Mouse (Mus musculus): ENCODE measurements around the gene Mup18. TPM values are rescaled to one million over a fixed set of nuclear protein-coding genes. Genes with fewer than 3 reads are reported as not detected.
"Not testable (repeated sequence)": the region's sequence is repeated elsewhere in the genome, so short reads cannot be mapped to it uniquely, and the experiment has no call there.

Mup18 gene
- polyA plus RNA-seq (2016; fragmentation: Nextera tagmentation; extraction: Ambion mirVana) = not detected in 2 replicates

- WGBS = 83% methylated on average over 2 of the region's 2 CpGs
- H3K4me1 ChIP-seq (replicated peaks); H3K36me3 ChIP-seq; H3K27me3 ChIP-seq (ENCODE audit: insufficient read depth, poor library complexity, severe bottlenecking); H3K9me3 ChIP-seq; H3K4me3 ChIP-seq; DNase-seq (ENCODE audit: low spot score); H3K27ac ChIP-seq: not testable (repeated sequence)
These were observed at the start of gene Mup18 for GRCm38 (mm10) chr4:61674036-61674435. Gene Mup18 (minus strand): TSS chr4:61674136.

GRCm38 (mm10) chr4:61714296-61714695 is 40.4 kb upstream of the Mup18 start:
- 90% methylated on average over 6 of the region's 6 CpGs for WGBS

More at GRCm38 (mm10) chr4:61714296-61714695, 40.4 kb upstream of the Mup18 start:
- H3K27ac ChIP-seq; DNase-seq (ENCODE audit: low spot score); H3K36me3 ChIP-seq; H3K27me3 ChIP-seq (ENCODE audit: insufficient read depth, poor library complexity, severe bottlenecking); H3K4me3 ChIP-seq; H3K9me3 ChIP-seq; H3K4me1 ChIP-seq (replicated peaks): not testable (repeated sequence)

Other genes starting within 250 kb of the Mup18 start
- not detected in 2 replicates for gene Mup15, start 234.4 kb downstream of the Mup18 start, polyA plus RNA-seq (2016; fragmentation: Nextera tagmentation; extraction: Ambion mirVana)
- not detected in 2 replicates for gene Mup16, start 154.6 kb downstream of the Mup18 start, polyA plus RNA-seq (2016; fragmentation: Nextera tagmentation; extraction: Ambion mirVana)
- gene Mup17, start 78.3 kb downstream of the Mup18 start, polyA plus RNA-seq (2016; fragmentation: Nextera tagmentation; extraction: Ambion mirVana) = not detected in 2 replicates
- gene Mup19, start 108.1 kb upstream of the Mup18 start, polyA plus RNA-seq (2016; fragmentation: Nextera tagmentation; extraction: Ambion mirVana) = not detected in 2 replicates
- not detected in 2 replicates for gene Mup5, start 161.1 kb upstream of the Mup18 start, polyA plus RNA-seq (2016; fragmentation: Nextera tagmentation; extraction: Ambion mirVana)